Mouse (Mus musculus) lung, adult 2 months (tissue): ENCODE results near the gene Alk. TPM values are rescaled to one million over a fixed set of nuclear protein-coding genes. Genes with fewer than 3 reads are reported as not detected.

Experiments used
- DNase-seq: peaks from one replicate; pipeline ENCODE4 v3.0.0; 2022
- H3K4me1 ChIP-seq: fragments of 200-500 bp; 2 replicates; pipeline ENCODE4 v1.6.1; 2011; ENCODE audit warnings: low read length; ENCODE audit not compliant: control insufficient read depth, insufficient read depth
- H3K4me3 ChIP-seq: fragments of 200-500 bp; replicated peaks from 2 replicates; pipeline ENCODE3; 2011; ENCODE audit warnings: low read depth, mild to moderate bottlenecking, control low read depth, low read length; ENCODE audit errors: extremely low read depth
- CTCF ChIP-seq: fragments of 200-500 bp; IDR thresholded peaks from 2 replicates; pipeline ENCODE4 v1.5.1; 2011; ENCODE audit warnings: mild to moderate bottlenecking, low read length, control low read depth; ENCODE audit not compliant: insufficient read depth
- POLR2A ChIP-seq: fragments of 200-500 bp; IDR thresholded peaks from 2 replicates; pipeline ENCODE4 v1.6.1; 2011; ENCODE audit warnings: low read depth, mild to moderate bottlenecking, control low read depth, low read length, borderline replicate concordance; ENCODE audit errors: extremely low read depth
- WGBS: fragments of 180-500 bp; shearing (Covaris S2); methylation state at CpG from one replicate; pipeline ENCODE4 v1.1.7; 2018; 5-methylcytosine and 5-hydroxymethylcytosine counted together
- polyA plus RNA-seq: library from polyadenylated mRNA; depleted of rRNA; stranded (reverse); fragments of >200 nt; gene quantifications from 2 replicates; pipeline ENCODE4 v1.2.3, GENCODE M21; 2012

Gene Alk
- polyA plus RNA-seq, 1 experiment: not detected

DNA sequence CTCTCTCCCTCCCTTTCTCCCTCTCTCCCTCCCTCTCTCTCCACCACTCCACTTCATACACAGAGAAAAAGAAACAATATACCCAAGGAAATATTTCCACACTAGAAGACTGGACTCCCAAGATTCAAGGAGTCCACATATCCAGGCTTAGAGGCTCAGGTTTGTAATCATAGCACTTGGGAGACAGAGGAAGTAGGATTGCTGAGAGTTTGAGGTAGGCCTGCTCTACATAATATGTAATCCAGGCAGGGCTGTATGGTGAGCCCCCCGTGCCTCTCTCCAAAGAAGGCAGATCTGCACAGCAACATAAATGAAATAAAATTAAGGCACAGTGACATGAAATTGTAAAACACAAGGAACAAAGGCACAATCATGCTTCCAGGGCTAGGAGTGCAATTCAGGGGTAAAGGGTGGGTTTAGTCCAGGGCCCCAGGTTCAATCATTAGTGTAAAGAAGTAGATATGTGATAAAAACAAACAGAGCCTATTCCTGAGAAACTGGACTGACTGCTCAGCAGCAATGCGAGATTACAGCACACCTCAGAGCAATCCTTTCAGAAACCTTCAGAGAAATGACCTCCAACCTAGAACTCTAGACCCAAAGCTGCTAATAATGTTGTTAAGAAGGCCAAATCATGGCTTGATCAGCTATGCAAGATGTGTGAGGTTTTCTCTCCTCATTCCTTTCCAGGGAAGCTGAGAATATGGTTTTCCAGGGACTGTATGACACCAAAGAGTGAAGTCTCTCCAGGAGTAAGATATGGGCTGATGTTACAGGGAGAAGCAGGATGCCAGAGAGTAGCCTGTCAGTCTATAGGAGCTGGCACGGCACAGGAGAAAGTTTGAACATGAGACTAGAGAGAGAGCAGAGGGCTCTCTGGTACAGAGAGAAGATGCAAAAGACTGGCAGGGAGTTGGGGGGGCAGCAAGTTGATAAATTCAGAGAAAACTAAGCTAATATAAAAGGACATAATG, 158.9 kb downstream of the Alk start:
- WGBS: 56% methylated on average over 3 of the region's 3 CpGs
- no peaks in the 10 kb centered on the region for H3K4me1 ChIP-seq
- no peak overlapping the region for H3K4me3 ChIP-seq
- TF ChIP-seq POLR2A (no peak), CTCF (no peak)
- DNase-seq: no peak

DNA sequence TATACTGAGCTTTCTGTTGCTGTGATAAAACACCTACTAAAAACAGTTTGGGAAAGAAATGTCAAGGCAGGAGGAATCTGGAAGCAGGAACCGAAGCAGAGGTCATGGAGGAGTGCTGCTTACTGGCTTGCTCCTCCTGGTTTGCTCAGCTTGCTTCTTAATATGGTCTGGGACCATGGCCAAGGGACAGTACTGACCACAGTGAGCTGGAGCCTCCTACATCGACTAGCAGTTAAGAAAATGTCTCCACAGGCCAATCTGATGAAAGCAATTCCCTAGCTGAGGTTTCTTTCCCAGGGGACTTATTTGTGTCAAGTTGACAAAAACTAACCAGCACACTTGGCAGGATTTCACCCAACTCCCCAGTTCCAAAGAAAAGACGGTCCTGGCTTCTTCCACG, 187.0 kb downstream of the Alk start:
- H3K4me1 ChIP-seq: no peaks in the 10 kb centered on the region
- TF ChIP-seq CTCF: no peak
- TF ChIP-seq POLR2A: no peak
- WGBS: 71% methylated on average over 4 of the region's 4 CpGs
- H3K4me3 ChIP-seq: no peak overlapping the region
- no peak for DNase-seq

DNA sequence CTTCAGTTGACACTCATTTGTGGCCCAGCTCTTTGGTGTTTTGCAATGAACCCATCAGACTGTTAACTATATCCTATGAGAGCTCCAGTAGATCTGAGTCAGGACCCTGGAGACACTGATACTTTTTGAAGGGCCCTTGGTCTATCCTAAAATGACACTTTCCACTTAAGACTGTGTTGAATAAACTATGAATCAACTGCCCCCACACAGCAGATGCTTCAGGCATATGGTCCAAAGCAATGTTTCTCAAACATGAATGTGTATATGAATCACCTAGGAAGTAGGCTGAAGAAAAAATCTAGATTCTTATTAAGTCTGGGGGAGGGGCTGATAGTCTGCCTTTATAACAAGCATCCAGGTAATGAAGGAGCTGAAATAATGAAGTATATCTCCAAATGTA, 189.8 kb downstream of the Alk start:
- DNase-seq: no peak
- Histone ChIP-seq H3K4me3 (no peak overlapping the region), H3K4me1 (no peaks in the 10 kb centered on the region)
- no peak for TF ChIP-seq POLR2A
- no peak for TF ChIP-seq CTCF

- WGBS: 59% methylated on average over 2 of the region's 2 CpGs
Measured at GRCm38 (mm10) chr17:72404813-72405212, 199.6 kb downstream of the Alk start.

DNA sequence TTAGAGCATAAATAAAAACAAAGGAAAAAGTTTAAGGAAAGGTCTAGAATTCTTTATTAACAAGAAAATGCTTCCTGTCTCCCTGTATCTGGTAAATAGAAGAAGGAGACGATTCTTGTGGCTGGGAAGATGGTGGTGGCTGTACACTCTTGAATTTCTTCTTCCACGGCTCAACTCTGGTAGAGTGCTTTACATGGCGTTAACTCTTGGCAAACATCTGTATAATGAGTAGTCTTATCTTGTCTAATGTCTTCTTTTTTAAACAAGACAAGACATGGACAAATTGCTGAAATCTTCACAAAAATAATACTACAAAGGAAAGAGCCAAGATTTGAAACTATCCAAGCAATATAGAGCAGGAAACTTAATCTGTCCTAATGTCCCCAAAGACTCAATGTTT, 202.6 kb downstream of the Alk start:
- Histone ChIP-seq H3K4me3 (no peak overlapping the region), H3K4me1 (no peaks in the 10 kb centered on the region)
- WGBS: 40% methylated on average over 3 of the region's 3 CpGs
- TF ChIP-seq POLR2A: no peak
- no peak for TF ChIP-seq CTCF
- DNase-seq: no peak

More at GRCm38 (mm10) chr17:72404813-72405212, 199.6 kb downstream of the Alk start:
- Histone ChIP-seq H3K4me3 (no peak overlapping the region), H3K4me1 (no peaks in the 10 kb centered on the region)
- DNase-seq: no peak
- TF ChIP-seq CTCF (no peak), POLR2A (no peak)

GRCm38 (mm10) chr17:72401349-72401748, 203.1 kb downstream of the Alk start:
- Histone ChIP-seq H3K4me1 (no peaks in the 10 kb centered on the region), H3K4me3 (no peak overlapping the region)
- WGBS: 43% methylated on average over 2 of the region's 2 CpGs
- DNase-seq: no peak
- TF ChIP-seq CTCF: no peak
- TF ChIP-seq POLR2A: no peak

DNA sequence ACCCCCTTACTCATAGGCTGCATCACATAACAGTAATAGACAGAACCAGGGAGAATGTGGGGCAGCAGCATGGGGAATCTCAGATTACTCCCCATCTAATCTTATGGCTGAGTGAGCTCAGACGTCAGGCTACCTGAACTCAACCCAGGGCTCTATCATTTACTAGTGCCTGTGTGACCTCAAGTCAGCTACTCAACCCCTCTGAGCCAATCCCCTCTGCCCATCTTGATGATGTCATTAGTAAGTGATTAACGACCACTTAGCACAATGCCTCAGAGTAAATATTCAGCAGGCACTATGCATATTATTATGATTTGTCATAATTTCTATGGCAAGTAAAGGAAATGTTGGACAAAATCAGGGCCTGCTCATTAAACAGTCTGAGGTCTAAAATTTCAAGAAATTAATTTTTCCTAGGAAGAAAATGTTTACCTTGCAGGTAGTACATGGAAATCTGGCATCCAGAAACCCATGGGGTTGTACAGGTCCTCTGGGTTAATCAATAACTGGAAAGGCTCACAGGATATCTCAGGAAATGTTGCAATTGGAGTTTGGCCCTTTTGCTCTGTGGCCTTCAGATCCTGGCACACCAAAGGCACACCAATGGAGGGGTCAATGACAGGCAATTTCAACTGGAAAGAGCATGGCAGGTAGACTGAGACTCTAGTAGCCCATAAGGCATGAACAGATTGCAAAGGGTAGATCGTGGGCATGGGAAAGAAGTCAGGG, 204.9 kb downstream of the Alk start:
- no peaks in the 10 kb centered on the region for H3K4me1 ChIP-seq
- 62% methylated on average over 3 of the region's 3 CpGs for WGBS
- TF ChIP-seq POLR2A: no peak
- no peak for TF ChIP-seq CTCF
- no peak overlapping the region for H3K4me3 ChIP-seq
- no peak for DNase-seq

DNA sequence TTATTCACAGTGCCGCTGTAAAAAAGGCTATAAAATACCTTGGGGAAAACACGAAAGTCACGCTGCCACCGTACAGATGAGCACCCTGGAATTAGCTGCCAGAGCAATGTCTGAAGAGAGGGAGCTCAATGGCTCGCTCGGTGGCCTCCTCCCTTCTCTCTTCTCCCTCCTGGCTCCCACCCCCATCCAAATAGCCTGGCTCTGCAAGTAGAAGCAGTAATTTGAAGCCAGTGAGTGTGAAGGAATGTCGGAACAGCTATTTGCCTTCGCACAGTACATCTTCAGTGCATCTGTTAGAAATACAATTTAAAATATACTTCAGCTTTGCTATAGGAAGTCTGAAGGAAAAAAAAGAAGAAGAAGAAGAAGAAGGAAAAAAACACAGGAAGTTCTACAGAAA, 208.5 kb downstream of the Alk start:
- WGBS: 38% methylated on average over 8 of the region's 8 CpGs

DNA sequence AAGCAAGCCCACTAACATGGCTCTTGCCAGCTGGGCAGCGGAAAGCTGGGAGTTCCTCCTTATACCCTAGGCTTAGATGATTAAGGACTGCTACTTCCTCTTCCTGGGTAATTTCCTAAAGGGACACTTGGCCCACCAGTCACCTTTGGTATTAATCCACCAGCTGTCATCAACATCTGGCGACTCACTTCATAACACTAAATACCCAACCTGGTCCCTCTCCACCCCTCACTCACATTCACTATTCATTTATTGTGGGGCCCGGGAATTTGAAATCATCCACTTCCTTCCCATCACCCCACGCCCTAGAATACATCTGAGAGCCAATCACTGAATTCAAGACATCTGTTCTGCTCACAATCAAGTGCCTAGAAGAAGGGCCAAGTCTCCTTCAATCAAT, 235.4 kb downstream of the Alk start:
- no peak for TF ChIP-seq CTCF
- no peak for TF ChIP-seq POLR2A
- 69% methylated on average over 4 of the region's 4 CpGs for WGBS
- DNase-seq: no peak

More for the DNA sequence above, 208.5 kb downstream of the Alk start:
- no peak for DNase-seq
- no peaks in the 10 kb centered on the region for H3K4me1 ChIP-seq
- TF ChIP-seq CTCF: no peak
- TF ChIP-seq POLR2A: no peak
- no peak overlapping the region for H3K4me3 ChIP-seq

More for the DNA sequence above, 235.4 kb downstream of the Alk start:
- Histone ChIP-seq H3K4me1 (no peaks in the 10 kb centered on the region), H3K4me3 (no peak overlapping the region)
